Mouse (Mus musculus) kidney, adult 8-10 months (tissue): ENCODE measurements around the gene Tasp1.
"Not testable (repeated sequence)": the region's sequence is repeated elsewhere in the genome, so short reads cannot be mapped to it uniquely, and the experiment has no call there.

Experiments used
- DNase-seq, 2 experiments: peaks; one replicate each; pipeline ENCODE4 v3.0.0; 2022

The Tasp1 gene

GRCm38 (mm10) chr2:140051607-140052126 lies 14.9 kb downstream of the Tasp1 start:
- no peak for DNase-seq

DNA sequence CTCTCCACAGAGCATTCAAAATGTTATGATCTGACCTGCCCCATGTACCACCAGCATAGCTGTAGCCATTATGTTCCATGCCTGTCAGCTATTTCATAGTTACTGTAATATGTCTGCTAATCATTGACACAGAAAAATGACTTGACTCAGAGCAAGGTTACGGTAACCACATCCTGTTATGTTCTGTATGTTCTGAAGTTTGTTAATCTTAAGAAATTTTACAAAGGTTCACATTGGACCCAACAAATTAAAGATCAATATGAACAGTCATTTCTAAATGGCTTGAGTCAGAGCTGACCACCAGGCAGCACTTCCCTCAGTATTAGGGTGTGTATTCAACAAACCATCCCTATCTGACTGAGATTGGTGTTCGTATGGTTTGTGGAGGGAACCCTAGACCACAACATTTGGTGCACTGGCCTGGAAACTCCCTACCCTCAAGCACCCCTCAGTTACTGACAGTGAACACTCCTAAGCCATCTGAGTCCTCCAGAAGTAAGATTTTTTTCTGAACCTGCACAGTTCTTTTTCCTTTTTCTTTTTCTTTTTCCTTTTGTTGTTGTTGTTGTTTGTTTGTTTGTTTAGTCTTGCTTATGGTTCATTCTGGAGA lies 24.0 kb downstream of the Tasp1 start:
- no peak for DNase-seq

DNA sequence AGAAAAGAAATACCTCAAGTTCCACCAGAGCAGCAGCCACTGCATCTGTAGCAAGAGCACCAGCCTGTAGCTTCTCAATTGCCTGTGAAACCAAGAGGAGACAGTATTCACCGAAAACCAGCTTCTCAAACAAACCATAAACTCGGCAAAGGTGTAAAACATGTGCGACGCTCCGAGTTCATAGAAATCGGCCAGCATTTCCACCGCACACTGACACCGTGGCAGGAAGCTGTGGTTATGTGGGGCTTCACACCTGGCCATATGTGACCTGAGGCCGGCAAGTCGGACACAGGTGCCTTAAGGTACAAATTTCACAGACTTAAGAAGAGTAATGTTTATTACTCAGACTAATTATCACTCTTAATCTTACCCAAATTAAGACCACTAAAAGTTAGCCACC lies 24.5 kb downstream of the Tasp1 start:
- DNase-seq: no peak

- no peak for DNase-seq
Observed at GRCm38 (mm10) chr2:140037459-140037858, 29.1 kb downstream of the Tasp1 start.

GRCm38 (mm10) chr2:140036854-140037253 lies 29.8 kb downstream of the Tasp1 start:
- DNase-seq: no peak

DNA sequence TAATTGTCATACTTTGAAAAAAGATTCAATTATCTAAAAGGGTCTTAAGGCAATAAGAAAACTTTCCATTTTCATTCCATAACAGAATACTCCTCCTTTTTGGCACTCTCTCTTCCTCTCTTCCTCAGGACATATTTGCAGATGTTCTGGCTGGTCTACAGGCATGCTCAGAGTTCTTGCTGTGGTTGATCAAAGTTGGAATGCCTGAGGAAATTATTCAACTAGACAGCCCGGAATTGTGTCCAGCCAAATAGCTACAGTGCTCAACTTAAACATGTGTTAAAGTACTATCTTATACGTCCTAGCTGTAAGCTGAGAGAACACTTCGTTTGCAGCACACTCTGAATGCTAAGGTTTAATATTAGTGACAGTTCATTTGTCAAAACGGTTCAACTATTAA lies 41.7 kb downstream of the Tasp1 start:
- no peak for DNase-seq

DNA sequence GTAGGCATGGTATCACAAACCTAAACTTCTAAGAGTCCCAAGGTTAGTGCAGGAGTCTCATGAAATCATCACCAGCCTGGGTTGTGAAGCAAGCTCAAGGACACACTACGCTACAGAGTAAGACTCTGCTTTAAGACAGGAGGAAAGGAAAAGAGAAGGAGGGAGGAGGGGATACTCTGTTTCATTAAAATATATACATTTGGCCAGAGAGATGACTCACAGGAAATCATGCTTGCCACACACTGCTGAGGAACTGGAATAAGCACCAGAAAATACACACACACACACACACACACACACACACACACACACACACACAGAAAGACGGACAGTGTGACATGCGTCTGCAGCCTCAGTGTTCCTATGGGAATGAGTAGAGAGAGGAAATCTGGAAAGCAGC lies 59.2 kb downstream of the Tasp1 start:
- no peak for DNase-seq

GRCm38 (mm10) chr2:139998170-139998569 lies 68.4 kb downstream of the Tasp1 start:
- DNase-seq: no peak

DNA sequence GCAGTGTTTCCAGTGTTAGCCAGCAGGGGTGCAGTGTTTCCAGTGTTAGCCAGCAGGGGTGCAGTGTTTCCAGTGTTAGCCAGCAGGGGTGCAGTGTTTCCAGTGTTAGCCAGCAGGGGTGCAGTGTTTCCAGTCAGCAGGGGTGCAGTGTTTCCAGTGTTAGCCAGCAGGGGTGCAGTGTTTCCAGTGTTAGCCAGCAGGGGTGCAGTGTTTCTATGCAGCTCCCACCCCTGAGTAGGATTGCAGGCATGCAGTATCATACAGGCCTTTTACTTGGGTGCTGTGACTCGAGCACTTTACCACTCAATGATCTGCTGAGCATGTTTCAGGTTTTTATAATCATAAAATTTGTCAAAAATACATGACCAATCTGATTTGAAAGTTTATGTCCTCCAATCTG lies 76.7 kb downstream of the Tasp1 start:
- DNase-seq: not testable (repeated sequence)

- DNase-seq: no peak
Observed at GRCm38 (mm10) chr2:139967451-139967850, 99.2 kb downstream of the Tasp1 start.

DNA sequence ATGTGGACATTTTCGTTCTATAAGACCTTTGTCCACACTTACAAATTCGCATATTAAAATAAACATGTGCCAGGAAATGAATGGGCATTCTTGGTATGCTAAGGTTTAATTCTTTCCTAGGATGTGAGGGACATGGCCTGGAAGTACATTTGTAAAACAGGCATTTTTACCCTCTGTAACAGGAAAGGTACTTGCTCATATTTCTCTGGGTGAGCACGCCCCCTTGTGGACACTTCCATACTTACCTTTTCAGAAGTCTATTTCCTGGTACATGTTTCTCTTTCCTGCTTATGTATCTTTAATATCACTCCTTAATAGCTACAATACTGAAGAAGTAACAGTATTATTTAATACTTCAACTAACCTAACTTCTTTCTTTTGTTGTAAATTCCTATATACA lies 100.3 kb downstream of the Tasp1 start:
- DNase-seq: peak; percentile 3 to 53

- no peak for DNase-seq
Observed at GRCm38 (mm10) chr2:139948843-139949242, 117.8 kb downstream of the Tasp1 start.

DNA sequence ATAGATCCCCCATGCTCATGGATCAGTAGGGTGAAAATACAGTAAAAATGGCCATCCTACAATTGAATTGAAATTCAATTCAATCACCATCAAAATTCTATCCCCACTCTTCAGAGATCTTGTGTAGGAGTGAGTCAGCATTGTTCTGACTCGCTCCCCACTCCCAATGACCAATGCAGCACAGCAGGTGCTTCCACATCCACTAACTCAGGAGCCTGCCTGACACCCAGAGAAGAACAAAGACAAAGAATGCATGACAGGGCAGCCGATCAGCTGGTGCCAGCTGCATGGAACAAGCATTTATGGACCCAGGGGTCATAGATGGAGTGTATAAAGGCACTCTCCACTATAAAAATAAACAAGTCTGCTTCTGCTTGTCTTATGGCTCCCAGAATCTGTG lies 129.0 kb downstream of the Tasp1 start:
- no peak for DNase-seq

DNA sequence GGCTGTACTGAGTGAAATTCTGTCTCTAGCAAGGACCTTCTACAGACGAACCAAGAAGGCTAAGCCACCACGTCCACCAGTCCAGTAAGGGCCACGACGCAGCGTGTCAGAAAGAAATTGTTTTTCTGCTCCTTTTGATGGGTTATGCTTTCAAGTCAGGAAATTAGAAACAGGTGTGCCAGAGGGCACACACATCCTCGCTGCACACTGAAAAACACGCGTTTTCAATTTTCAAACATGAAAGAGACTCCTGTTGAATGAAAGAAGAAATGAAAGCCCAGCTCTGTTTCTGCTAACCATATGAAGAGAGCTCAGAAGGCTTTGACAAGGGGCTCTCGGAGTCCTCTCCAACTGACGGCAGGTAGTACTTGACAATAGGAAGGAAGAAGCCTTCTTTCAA lies 132.0 kb downstream of the Tasp1 start:
- DNase-seq: no peak

DNA sequence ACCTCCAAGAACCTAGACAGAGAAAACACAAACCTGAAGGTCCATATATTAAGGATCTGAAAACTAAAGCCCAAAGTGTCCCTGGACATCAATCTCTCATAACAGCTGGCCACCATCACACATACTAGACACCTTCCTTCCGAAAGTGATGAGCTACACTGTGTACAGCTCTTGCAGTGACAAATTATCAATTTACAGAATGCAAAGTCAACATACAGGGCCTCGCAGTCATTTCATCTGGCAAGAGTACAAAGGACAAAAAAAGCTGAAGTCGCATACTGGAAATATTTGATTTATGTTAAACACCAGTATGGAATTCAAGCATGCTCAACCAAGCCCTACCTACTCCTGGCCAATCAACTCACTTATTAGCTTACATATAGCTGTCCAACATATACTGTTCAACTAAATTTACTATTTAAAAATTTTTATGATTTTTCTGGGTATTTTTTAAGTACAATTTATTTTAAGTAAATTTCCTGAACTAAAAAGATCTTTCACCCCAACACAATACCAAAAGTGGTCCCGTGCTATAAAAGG lies 132.5 kb downstream of the Tasp1 start:
- no peak for DNase-seq

GRCm38 (mm10) chr2:139932211-139932610 lies 134.4 kb downstream of the Tasp1 start:
- DNase-seq: no peak

- no peak for DNase-seq
Observed at GRCm38 (mm10) chr2:139924937-139925336, 141.7 kb downstream of the Tasp1 start.

DNA sequence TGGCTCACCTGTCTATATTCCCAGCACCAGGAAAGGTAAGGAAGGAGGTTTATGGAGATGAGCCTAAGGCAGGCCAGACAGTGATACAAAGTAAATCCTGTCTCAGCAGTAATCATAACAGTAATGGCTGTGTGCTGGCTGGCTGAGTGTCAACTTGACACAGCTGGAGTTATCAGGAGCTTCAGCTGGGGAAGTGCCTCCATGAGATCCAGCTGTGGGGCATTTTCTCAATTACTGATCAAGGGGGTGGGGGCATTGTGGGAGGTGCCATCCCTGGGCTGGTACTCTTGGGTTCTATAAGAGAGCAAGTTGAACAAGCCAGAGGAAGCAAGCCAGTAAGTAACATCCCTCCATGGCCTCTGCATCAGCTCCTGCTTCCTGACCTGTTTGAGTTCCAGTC lies 145.2 kb downstream of the Tasp1 start:
- DNase-seq: not testable (repeated sequence)

DNA sequence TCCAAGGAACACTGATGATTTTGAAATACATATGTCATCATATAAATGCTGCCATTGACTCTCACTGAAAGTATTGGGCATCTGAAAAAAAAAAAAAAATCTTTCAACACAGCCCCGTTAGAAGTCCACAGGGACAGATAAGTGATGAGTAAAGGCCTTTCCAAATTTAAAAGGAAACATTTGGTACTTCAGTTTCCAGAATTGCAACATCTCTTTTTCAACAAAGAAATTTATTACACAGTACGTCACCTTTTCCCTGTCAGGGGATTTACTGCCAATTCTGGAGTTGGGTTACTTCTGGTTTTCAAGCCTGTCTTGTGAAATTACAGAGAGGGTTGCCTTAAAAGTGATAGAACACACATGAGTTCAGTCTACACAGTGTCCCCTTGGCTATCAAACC lies 146.8 kb downstream of the Tasp1 start:
- no peak for DNase-seq

DNA sequence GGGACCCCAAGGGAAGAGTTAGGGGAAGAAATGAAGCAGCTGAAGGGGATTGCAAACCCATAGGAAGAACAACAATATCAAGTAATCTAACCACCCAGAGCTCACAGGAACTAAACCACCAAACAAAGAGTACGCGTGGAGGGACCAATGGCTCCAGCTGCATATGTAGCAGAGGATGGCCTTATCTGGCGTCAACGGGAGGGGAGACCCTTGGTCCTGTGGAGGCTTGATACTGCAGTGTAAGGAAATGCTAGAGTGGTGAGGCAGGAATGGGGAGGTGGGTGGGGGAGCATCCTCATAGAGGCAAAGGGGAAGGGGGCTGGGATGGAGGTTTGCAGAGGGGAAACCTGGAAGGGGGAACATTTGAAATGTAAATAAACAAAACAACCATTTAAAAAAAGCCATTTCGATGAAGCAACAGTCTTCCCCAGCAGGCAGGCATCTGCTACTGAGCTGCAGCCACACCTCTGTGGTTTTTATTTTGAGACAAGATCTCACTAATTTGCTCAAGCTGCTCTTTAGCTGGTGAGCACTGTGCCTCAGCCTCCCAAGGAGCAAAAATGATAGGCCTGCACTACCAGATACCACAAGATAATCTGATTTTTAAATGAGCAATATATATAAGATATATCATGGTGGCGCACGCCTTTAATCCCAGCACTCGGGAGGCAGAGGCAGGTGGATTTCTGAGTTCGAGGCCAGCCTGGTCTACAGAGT lies 160.0 kb downstream of the Tasp1 start:
- DNase-seq: no peak

- DNase-seq: no peak
Observed at GRCm38 (mm10) chr2:139891405-139892089, 175.1 kb downstream of the Tasp1 start.

DNA sequence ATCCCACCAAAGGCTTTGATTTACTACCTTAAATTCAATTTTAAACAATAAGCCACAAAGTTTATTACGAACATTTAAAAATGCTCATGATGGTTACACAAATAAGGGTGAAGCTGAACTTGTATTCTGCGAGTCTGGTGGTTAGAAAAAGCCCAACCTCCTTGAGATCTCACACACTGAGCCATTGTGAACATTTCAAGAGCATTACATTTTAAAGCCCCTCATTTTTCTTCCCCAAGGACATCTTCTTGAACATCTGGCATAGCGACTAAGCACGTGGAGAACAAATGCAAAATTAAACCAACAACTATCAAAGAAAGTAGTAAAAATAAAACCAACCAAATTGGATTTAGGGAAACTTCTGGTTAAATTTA lies 182.4 kb downstream of the Tasp1 start:
- DNase-seq: no peak

GRCm38 (mm10) chr2:139883581-139884263 lies 182.9 kb downstream of the Tasp1 start:
- DNase-seq: no peak
